Mouse (Mus musculus) myocyte (in vitro differentiated cells): ENCODE results near the gene Syt7. TPM values are rescaled to one million over a fixed set of nuclear protein-coding genes. Genes with fewer than 3 reads are reported as not detected.

ENCODE experiments used
- H3K27me3 ChIP-seq: one replicate; pipeline ENCODE4 v1.6.1; 2011; ENCODE audit not compliant: control insufficient read depth, insufficient read depth, insufficient read length
- H3K36me3 ChIP-seq: one replicate; pipeline ENCODE4 v1.6.1; 2011; ENCODE audit not compliant: control insufficient read depth, insufficient read depth
- H3K4me2 ChIP-seq: one replicate; pipeline ENCODE4 v1.6.1; 2011; ENCODE audit warnings: low read depth, control low read depth
- H3K4me3 ChIP-seq: one replicate; pipeline ENCODE4 v1.5.1; 2011; ENCODE audit warnings: mild to moderate bottlenecking, control low read depth, moderate library complexity
- H3K79me2 ChIP-seq: one replicate; pipeline ENCODE4 v1.6.1; 2011; ENCODE audit not compliant: control insufficient read depth, insufficient read depth
- H3ac ChIP-seq: one replicate; pipeline ENCODE4 v1.6.1; 2011; ENCODE audit not compliant: control insufficient read depth, insufficient read length
- CEBPB ChIP-seq: IDR thresholded peaks from 2 replicates; pipeline ENCODE4 v1.6.1; 2011; ENCODE audit warnings: mild to moderate bottlenecking, moderate library complexity; ENCODE audit not compliant: poor library complexity, insufficient read depth, severe bottlenecking
- E2F4 ChIP-seq: IDR thresholded peaks from one replicate; pipeline ENCODE4 v1.6.1; 2011; ENCODE audit warnings: mild to moderate bottlenecking, control low read depth, moderate library complexity; ENCODE audit not compliant: insufficient read depth
- MAX ChIP-seq: IDR thresholded peaks from one replicate; pipeline ENCODE4 v1.6.1; 2011; ENCODE audit warnings: low read depth, mild to moderate bottlenecking, control low read depth
- MYOD1 ChIP-seq, 3 experiments: IDR thresholded peaks; one replicate each; pipeline ENCODE4 v1.6.1; 2011; ENCODE audit warnings: control low read depth in 2 of 3, low read depth in 2 of 3, mild to moderate bottlenecking in 2 of 3, moderate library complexity in 1 of 3; ENCODE audit not compliant: insufficient read length in 2 of 3, control insufficient read depth in 1 of 3
- MYOG ChIP-seq, 3 experiments: IDR thresholded peaks; one replicate each; pipeline ENCODE4 v1.6.1; 2011; ENCODE audit warnings: control low read depth in 2 of 3, low read depth in 2 of 3, mild to moderate bottlenecking in 2 of 3; ENCODE audit not compliant: insufficient read length in 2 of 3, control insufficient read depth in 1 of 3, insufficient read depth in 1 of 3
- POLR2A ChIP-seq: IDR thresholded peaks from one replicate; pipeline ENCODE4 v1.6.1; 2011; ENCODE audit warnings: low read depth, mild to moderate bottlenecking, control low read depth, moderate library complexity; ENCODE audit not compliant: insufficient read length
- POLR2AphosphoS2 ChIP-seq: IDR thresholded peaks from one replicate; pipeline ENCODE4 v1.6.1; 2011; ENCODE audit warnings: low read depth, control low read depth; ENCODE audit not compliant: insufficient read length
- REST ChIP-seq: IDR thresholded peaks from one replicate; pipeline ENCODE4 v1.6.1; 2011; ENCODE audit warnings: mild to moderate bottlenecking, control low read depth, moderate library complexity; ENCODE audit not compliant: insufficient read depth, insufficient read length
- SRF ChIP-seq: IDR thresholded peaks from one replicate; pipeline ENCODE4 v1.6.1; 2011; ENCODE audit warnings: low read depth; ENCODE audit not compliant: control insufficient read depth, insufficient read length
- TCF12 ChIP-seq: IDR thresholded peaks from one replicate; pipeline ENCODE4 v1.6.1; 2011; ENCODE audit warnings: mild to moderate bottlenecking, control low read depth; ENCODE audit not compliant: poor library complexity, insufficient read depth, severe bottlenecking
- TCF3 ChIP-seq: IDR thresholded peaks from one replicate; pipeline ENCODE4 v1.6.1; 2011; ENCODE audit warnings: low read depth, control low read depth; ENCODE audit not compliant: insufficient read length
- USF1 ChIP-seq: IDR thresholded peaks from one replicate; pipeline ENCODE4 v1.6.1; 2011; ENCODE audit warnings: low read depth, mild to moderate bottlenecking, control low read depth, moderate library complexity
- polyA plus RNA-seq: library from polyadenylated mRNA; unstranded; fragments of >200 nt; fragmentation: generic; extraction: Trizol; gene quantifications from one replicate; pipeline ENCODE4 v1.2.1, GENCODE M21; 2012; ENCODE audit warnings: missing spikeins

The Syt7 gene
- polyA plus RNA-seq, 1 experiment = 0.42 TPM

- Histone ChIP-seq H3K4me2 (no peak overlapping the region), H3K36me3 (no peaks in the 10 kb centered on the region), H3K79me2 (no peaks in the 10 kb centered on the region), H3K4me3 (no peak overlapping the region), H3K27me3 (peaks cover 65% of the 10 kb centered on the region), H3ac (no peak overlapping the region)
- TF ChIP-seq REST = no peak
- TF ChIP-seq TCF3 = no peak
- TF ChIP-seq MAX = no peak
- TF ChIP-seq CEBPB = no peak
- TF ChIP-seq SRF = no peak
Measured at GRCm38 (mm10) chr19:10391028-10391427, 2.1 kb downstream of the Syt7 start.

- Histone ChIP-seq H3K79me2 (no peaks in the 10 kb centered on the region), H3K27me3 (peaks cover 74% of the 10 kb centered on the region)
- no peak for TF ChIP-seq TCF12
- no peak for TF ChIP-seq MYOG (IDR thresholded peaks at IDR 0.05; ENCODE audit: control insufficient read depth in 1 of 3, insufficient read depth in 1 of 3, insufficient read length in 2 of 3, low read depth in 2 of 3)
- no peak for TF ChIP-seq CEBPB
Measured at GRCm38 (mm10) chr19:10391995-10392394, 3.1 kb downstream of the Syt7 start.

GRCm38 (mm10) chr19:10393471-10393870, 4.6 kb downstream of the Syt7 start:
- no peak overlapping the region for H3K4me2 ChIP-seq
- H3K4me3 ChIP-seq = no peak overlapping the region
- no peaks in the 10 kb centered on the region for H3K79me2 ChIP-seq
- no peaks in the 10 kb centered on the region for H3K36me3 ChIP-seq
- H3ac ChIP-seq = no peak overlapping the region
- peaks cover 76% of the 10 kb centered on the region for H3K27me3 ChIP-seq
- TF ChIP-seq MYOG (IDR thresholded peaks at IDR 0.05; ENCODE audit: control insufficient read depth in 1 of 3, insufficient read depth in 1 of 3, insufficient read length in 2 of 3, low read depth in 2 of 3) = no peak
- no peak for TF ChIP-seq E2F4
- no peak for TF ChIP-seq REST
- no peak for TF ChIP-seq POLR2A
- TF ChIP-seq USF1 = no peak
- no peak for TF ChIP-seq TCF12
- TF ChIP-seq MYOD1 (IDR thresholded peaks at IDR 0.05; ENCODE audit: control insufficient read depth in 1 of 3, insufficient read length in 2 of 3, low read depth in 2 of 3) = no peak
- no peak for TF ChIP-seq CEBPB
- no peak for TF ChIP-seq MAX

More at GRCm38 (mm10) chr19:10391995-10392394, 3.1 kb downstream of the Syt7 start:
- H3K4me3 ChIP-seq = no peak overlapping the region
- H3K4me2 ChIP-seq = no peak overlapping the region
- no peaks in the 10 kb centered on the region for H3K36me3 ChIP-seq
- H3ac ChIP-seq = no peak overlapping the region

GRCm38 (mm10) chr19:10393874-10394500, 5.1 kb downstream of the Syt7 start:
- Histone ChIP-seq H3K36me3 (no peaks in the 10 kb centered on the region), H3K4me2 (no peak overlapping the region), H3ac (no peak overlapping the region), H3K27me3 (peaks cover 72% of the 10 kb centered on the region), H3K79me2 (no peaks in the 10 kb centered on the region), H3K4me3 (no peak overlapping the region)
- TF ChIP-seq TCF12 (no peak), TCF3 (no peak), E2F4 (no peak), POLR2AphosphoS2 (no peak), MAX (no peak), MYOD1 (IDR thresholded peaks at IDR 0.05; ENCODE audit: control insufficient read depth in 1 of 3, insufficient read length in 2 of 3, low read depth in 2 of 3) (no peak), MYOG (IDR thresholded peaks at IDR 0.05; ENCODE audit: control insufficient read depth in 1 of 3, insufficient read depth in 1 of 3, insufficient read length in 2 of 3, low read depth in 2 of 3) (no peak), CEBPB (no peak), USF1 (no peak), SRF (no peak), POLR2A (no peak), REST (no peak)

- H3K36me3 ChIP-seq = no peaks in the 10 kb centered on the region
- peaks cover 61% of the 10 kb centered on the region for H3K27me3 ChIP-seq
- no peak overlapping the region for H3K4me2 ChIP-seq
- H3K79me2 ChIP-seq = no peaks in the 10 kb centered on the region
- no peak for TF ChIP-seq USF1
- TF ChIP-seq TCF3 = no peak
- H3K4me3 ChIP-seq = no peak overlapping the region
- no peak overlapping the region for H3ac ChIP-seq
Measured at GRCm38 (mm10) chr19:10395174-10395573, 6.3 kb downstream of the Syt7 start.

GRCm38 (mm10) chr19:10396962-10397361, 8.1 kb downstream of the Syt7 start:
- no peak overlapping the region for H3ac ChIP-seq
- H3K4me3 ChIP-seq = no peak overlapping the region
- no peaks in the 10 kb centered on the region for H3K79me2 ChIP-seq
- peaks cover 53% of the 10 kb centered on the region for H3K27me3 ChIP-seq
- no peak overlapping the region for H3K4me2 ChIP-seq
- TF ChIP-seq USF1 (no peak), SRF (no peak), POLR2AphosphoS2 (no peak)
- no peaks in the 10 kb centered on the region for H3K36me3 ChIP-seq
